Mouse (Mus musculus) liver, postnatal 0 days (tissue): ENCODE results near the gene Pafah1b3.

ENCODE experiments used
- CTCF ChIP-seq: sonication (generic); IDR thresholded peaks from 2 replicates; pipeline ENCODE4 v1.5.1; 2016; ENCODE audit warnings: antibody characterized with exemption, low read depth
- EP300 ChIP-seq: IDR thresholded peaks from 2 replicates; pipeline ENCODE4 v1.6.1; 2016; ENCODE audit warnings: antibody characterized with exemption, low read depth, mild to moderate bottlenecking

- TF ChIP-seq CTCF (no peak), EP300 (no peak)
Observed at GRCm38 (mm10) chr7:25249314-25250140, 48.3 kb downstream of the Pafah1b3 start.
